Mouse (Mus musculus) heart, adult 2 months (tissue): ENCODE measurements around the gene 4933434E20Rik.

Experiments used
- CTCF ChIP-seq: fragments of 200-600 bp; IDR thresholded peaks from 2 replicates; pipeline ENCODE4 v1.8.1; 2022; ENCODE audit warnings: antibody characterized with exemption, mild to moderate bottlenecking, moderate library complexity
- EP300 ChIP-seq: fragments of 200-500 bp; IDR thresholded peaks from 2 replicates; pipeline ENCODE4 v1.6.1; 2011; ENCODE audit warnings: low read depth, low read length, control low read depth; ENCODE audit not compliant: insufficient read depth
- POLR2A ChIP-seq: fragments of 200-500 bp; IDR thresholded peaks from 2 replicates; pipeline ENCODE4 v1.6.1; 2011; ENCODE audit warnings: mild to moderate bottlenecking, low read depth, low read length, control low read depth; ENCODE audit not compliant: insufficient read depth

- no peak for TF ChIP-seq CTCF
- TF ChIP-seq EP300: no peak
- TF ChIP-seq POLR2A: no peak
These were observed 16.4 kb downstream of the 4933434E20Rik start for GRCm38 (mm10) chr3:90067851-90068250.
